Mouse (Mus musculus): ENCODE data around the gene Mid1.
"Not testable (repeated sequence)": the region's sequence is repeated elsewhere in the genome, so short reads cannot be mapped to it uniquely, and the experiment has no call there.

The Mid1 gene

DNA sequence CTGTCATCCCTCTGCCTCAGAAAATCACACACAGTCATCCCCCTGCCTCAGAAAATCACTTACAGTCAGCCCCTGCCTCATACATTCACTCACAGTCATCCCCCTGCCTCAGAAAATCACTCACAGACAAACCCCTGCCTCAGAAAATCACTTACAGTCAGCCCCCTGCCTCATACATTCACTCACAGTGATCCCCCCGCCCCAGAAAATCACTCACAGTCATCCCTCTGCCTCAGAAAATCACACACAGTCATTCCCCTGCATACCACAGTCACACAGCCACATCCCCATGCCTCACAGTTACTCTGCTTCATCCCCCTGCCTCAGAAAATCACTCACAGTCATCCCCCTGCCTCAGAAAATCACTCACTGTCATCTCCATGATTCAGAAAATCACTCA, 318.5 kb downstream of the Mid1 start:
- not testable (repeated sequence) for DNase-seq

DNA sequence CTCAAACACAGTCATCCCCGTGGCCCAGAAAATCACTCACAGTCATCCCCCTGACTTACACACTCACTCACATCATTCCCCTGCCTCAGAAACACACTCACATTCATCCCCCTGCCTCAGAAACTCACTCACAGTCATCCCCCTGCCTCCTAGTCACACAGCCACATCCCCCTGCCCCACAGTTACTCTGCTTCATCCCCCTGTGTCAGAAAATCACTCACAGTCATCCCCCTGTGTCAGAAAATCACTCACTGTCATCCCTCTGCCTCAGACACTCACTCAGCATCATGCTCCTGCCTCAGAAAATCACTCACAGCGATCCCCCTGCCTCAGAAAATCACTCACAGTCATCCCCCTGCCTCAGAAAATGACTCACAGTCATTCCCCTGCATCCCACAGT, 319.2 kb downstream of the Mid1 start:
- DNase-seq, result not testable (repeated sequence)

DNA sequence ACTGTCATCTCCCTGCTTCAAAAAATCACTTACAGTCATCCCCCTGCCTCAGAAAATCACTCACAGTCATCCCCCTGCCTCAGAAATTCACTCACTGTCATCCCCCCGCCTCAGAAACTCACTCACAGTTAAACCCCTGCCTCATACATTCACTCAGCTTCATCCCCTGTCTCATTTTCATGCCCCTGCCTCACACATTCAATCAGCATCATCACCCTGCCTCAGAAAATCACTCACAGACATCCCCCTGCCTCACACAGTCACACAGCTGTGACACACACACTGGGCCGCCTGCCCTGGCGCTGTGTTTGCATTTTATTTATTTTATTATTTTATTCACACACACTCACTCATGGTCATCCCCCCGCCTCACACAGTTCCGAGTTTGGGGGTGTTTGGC, 319.8 kb downstream of the Mid1 start:
- not testable (repeated sequence) for DNase-seq

DNA sequence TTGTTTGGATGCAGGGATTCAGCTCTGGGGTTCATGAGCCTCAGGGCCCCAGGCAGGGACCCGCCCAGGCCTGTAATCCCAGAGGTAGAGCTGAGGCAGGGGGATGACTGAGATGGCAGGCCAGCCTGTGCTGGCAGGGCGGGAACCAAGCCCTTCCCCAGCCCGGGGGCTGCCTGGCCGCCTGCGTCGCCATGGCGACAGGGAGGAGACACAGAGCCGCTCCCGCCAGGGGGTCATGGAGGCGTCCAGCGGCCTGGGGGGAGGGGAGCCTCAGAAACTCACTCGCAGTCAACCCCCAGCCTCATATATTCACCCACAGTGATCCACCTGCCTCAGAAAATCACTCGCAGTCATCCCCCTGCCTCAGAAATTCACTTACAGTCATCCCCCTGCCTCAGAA, 320.2 kb downstream of the Mid1 start:
- DNase-seq, result not testable (repeated sequence)

DNA sequence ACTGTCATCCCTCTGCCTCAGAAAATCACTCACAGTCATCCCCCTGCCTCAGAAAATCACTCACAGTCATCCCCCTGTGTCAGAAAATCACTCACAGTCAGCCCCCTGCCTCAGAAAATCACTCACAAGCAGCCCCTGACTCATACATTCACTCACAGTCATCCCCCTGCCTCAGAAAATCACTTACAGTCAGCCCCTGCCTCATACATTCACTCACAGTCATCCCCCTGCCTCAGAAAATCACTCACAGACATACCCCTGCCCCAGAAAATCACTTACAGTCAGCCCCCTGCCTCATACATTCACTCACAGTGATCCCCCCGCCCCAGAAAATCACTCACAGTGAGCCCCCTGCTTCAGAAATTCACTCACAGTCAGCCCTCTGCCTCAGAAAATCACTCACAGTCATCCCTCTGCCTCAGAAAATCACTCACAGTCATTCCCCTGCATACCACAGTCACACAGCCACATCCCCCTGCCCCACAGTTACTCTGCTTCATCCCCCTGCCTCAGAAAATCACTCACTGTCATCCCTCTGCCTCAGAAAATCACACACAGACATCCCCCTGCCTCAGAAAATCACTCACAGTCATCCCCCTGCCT, 320.8 kb downstream of the Mid1 start:
- DNase-seq, result not testable (repeated sequence)

DNA sequence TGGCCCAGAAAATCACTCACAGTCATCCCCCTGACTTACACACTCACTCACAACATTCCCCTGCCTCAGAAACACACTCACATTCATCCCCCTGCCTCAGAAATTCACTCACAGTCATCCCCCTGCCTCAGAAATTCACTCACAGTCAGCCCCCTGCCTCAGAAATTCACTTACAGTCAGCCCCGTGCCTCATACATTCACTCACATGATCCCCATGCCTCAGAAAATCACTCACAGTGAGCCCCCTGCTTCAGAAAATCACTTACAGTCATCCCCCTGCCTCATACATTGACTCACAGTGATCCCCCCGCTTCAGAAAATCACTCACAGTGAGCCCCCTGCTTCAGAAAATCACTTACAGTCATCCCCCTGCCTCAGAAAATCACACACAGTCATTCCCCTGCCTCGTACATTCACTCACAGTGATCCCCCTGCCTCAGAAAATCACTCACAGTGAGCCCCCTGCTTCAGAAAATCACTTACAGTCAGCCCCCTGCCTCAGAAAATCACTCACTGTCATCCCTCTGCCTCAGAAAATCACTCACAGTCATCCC, 321.8 kb downstream of the Mid1 start:
- not testable (repeated sequence) for DNase-seq

DNA sequence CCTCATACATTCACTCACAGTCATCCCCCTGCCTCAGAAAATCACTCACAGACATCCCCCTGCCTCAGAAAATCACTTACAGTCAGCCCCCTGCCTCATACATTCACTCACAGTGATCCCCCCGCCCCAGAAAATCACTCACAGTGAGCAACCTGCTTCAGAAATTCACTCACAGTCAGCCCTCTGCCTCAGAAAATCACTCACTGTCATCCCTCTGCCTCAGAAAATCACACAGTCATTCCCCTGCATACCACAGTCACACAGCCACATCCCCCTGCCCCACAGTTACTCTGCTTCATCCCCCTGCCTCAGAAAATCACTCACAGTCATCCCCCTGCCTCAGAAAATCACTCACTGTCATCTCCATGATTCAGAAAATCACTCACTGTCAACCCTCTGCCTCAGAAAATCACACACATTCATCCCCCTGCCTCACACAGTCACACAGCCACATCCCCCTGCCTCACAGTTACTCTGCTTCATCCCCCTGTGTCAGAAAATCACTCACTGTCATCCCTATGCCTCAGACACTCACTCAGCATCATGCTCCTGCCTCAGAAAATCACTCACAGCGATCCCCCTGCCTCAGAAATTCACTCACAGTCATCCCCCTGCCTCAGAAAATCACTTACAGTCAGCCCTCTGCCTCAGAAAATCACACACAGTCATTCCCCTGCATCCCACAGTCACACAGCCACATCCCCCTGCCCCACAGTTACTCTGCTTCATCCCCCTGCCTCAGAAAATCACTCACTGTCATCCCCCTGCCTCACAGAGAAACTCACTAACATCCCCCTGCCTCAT, 322.6 kb downstream of the Mid1 start:
- DNase-seq, result not testable (repeated sequence)

DNA sequence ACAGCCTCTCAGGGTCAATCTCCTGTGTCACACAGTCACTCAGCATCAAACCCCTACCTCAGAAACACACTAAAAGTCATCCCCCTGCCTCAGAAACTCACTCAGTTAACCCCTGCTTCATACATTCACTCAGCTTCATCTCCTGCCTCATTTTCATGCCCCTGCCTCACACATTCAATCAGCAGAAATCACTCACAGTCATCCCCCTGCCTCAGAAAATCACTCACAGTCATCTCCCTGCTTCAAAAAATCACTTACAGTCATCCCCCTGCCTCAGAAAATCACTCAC, 323.1 kb downstream of the Mid1 start:
- not testable (repeated sequence) for DNase-seq

DNA sequence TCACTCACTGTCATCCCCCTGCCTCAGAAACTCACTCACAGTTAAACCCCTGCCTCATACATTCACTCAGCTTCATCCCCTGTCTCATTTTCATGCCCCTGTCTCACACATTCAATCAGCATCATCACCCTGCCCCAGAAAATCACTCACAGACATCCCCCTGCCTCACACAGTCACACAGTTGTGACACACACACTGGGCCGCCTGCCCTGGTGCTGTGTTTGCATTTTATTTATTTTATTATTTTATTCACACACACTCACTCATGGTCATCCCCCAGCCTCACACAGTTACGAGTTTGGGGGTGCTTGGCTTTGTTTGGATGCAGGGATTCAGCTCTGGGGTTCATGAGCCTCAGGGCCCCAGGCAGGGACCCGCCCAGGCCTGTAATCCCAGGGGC, 323.6 kb downstream of the Mid1 start:
- not testable (repeated sequence) for DNase-seq

DNA sequence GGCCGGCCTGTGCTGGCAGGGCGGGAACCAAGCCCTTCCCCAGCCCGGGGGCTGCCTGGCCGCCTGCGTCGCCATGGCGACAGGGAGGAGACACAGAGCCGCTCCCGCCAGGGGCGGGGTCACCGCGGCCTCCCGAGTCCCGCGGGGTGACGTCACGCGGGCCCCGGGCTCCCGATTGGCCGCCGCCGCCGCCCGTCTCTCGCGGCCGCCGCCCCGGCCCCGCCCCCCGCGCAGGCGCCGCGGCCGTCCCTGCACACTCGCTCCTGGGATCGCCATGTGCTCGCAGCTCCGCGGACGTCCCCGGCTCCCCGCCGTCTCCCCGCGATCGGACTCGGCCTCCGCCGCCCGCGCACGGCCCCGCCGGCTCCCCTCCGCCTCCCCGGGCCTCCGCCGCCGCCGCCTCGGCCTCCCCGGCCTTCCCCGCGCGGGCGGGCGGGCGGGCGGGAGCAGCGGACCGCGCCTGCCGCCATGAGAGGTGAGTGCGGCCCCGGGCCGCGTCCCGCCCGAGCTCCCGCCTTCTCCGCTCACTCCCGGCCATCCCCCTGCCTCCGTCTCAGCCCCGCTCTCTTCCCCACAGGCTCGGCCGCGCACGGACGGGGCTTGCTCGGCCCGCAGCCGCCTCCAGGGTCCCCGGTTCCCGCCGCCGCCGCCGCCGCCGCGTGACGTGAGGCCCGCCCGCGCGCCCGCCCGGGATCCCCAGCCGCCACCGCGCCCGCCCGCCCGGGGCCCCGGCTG, 324.2 kb downstream of the Mid1 start, which contains the start of gene Gm21887:
TSS of gene Gm21887 (plus strand) at position 644 of the 735 bp plus-strand sequence.
- DNase-seq, result peak; percentile 97

DNA sequence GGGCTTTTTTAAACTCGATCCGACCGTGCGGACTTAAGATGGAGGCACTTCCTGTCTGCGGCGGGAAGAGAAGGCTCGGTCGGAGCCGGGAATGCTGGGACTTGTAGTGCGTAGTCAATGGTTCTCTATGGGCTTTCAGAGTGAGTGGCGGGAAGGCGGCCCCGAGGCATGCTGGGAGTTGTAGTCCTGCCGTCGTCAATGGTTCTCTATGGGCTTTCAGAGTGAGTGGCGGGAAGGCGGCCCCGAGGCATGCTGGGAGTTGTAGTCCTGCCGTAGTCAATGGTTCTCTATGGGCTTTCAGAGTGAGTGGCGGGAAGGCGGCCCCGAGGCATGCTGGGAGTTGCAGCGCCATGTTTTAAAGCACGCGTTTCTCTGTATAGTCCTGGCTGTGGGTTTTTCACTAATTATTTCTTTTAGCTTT, 324.8 kb downstream of the Mid1 start:
- DNase-seq, result peak; percentile 100

DNA sequence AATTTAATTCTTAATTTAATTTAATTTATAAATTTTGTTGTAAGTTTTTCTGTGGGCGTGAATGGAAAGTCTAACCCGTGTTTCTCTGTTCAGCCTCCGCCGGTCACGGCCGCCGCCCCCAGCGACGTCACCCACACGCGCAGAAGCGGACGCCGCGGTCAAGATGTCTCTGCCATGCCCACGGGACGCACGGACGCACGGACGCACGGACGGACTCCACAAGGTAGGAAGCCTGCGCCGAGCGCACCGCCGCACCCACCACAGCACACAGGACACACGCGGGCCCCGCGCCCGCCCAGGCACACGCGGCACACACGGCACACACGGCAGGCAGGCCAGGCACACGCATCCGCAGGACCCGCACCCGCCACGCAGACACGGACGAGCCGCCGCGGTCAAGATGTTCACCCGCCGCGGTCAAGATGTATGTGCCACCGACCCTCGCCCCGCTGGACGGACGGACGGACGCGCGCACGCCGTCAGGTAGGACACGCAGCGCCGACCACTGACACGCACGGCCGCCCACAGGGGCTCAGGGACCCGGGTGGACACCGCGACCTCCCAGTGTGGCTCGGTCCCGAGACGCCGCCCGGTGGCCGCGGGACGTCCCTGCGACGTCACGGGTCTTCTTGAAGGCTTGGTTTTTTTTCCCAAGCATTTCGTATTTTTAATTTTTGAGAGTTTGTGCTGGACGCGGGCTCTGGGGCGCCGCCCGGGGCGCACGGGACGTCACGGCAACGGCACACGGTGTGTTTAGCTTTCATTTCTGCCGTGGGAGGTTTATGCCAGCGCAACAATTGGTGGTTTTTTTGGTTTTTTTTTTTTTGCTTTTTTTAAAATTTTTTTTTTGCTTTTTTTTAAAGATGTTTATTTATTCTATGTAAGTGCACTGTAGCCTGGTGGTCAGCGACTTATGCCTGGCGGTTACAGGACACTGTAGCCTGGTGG, 325.9 kb downstream of the Mid1 start:
- peak; percentile 82 for DNase-seq

DNA sequence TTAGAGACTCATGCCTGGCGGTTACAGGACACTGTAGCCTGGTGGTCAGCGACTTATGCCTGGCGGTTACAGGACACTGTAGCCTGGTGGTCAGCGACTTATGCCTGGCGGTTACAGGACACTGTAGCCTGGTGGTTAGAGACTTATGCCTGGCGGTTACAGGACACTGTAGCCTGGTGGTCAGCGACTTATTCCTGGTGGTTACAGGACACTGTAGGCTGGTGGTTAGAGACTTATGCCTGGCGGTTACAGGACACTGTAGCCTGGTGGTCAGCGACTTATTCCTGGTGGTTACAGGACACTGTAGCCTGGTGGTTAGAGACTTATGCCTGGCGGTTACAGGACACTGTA, 326.5 kb downstream of the Mid1 start:
- not testable (repeated sequence) for DNase-seq

DNA sequence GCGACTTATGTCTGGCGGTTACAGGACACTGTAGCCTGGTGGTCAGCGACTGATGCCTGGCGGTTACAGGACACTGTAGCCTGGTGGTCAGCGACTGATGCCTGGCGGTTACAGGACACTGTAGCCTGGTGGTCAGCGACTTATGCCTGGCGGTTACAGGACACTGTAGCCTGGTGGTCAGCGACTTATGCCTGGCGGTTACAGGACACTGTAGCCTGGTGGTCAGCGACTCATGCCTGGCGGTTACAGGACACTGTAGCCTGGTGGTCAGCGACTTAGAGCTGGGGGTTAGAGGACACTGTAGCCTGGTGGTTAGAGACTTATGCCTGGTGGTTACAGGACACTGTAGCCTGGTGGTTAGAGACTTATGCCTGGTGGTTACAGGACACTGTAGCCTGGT, 328.4 kb downstream of the Mid1 start:
- not testable (repeated sequence) for DNase-seq

DNA sequence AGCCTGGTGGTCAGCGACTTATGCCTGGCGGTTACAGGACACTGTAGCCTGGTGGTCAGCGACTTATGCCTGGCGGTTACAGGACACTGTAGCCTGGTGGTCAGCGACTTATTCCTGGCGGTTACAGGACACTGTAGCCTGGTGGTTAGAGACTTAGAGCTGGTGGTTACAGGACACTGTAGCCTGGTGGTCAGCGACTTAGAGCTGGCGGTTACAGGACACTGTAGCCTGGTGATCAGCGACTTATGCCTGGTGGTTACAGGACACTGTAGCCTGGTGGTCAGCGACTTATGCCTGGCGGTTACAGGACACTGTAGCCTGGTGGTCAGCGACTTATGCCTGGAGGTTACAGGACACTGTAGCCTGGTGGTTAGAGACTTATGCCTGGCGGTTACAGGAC, 329.0 kb downstream of the Mid1 start:
- not testable (repeated sequence) for DNase-seq

DNA sequence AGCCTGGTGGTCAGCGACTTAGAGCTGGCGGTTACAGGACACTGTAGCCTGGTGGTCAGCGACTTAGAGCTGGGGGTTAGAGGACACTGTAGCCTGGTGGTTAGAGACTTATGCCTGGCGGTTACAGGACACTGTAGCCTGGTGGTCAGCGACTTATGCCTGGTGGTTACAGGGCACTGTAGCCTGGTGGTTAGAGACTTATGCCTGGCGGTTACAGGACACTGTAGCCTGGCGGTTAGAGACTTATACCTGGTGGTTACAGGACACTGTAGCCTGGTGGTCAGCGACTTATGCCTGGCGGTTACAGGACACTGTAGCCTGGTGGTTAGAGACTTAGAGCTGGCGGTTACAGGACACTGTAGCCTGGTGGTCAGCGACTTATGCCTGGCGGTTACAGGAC, 330.9 kb downstream of the Mid1 start:
- DNase-seq, result not testable (repeated sequence)

DNA sequence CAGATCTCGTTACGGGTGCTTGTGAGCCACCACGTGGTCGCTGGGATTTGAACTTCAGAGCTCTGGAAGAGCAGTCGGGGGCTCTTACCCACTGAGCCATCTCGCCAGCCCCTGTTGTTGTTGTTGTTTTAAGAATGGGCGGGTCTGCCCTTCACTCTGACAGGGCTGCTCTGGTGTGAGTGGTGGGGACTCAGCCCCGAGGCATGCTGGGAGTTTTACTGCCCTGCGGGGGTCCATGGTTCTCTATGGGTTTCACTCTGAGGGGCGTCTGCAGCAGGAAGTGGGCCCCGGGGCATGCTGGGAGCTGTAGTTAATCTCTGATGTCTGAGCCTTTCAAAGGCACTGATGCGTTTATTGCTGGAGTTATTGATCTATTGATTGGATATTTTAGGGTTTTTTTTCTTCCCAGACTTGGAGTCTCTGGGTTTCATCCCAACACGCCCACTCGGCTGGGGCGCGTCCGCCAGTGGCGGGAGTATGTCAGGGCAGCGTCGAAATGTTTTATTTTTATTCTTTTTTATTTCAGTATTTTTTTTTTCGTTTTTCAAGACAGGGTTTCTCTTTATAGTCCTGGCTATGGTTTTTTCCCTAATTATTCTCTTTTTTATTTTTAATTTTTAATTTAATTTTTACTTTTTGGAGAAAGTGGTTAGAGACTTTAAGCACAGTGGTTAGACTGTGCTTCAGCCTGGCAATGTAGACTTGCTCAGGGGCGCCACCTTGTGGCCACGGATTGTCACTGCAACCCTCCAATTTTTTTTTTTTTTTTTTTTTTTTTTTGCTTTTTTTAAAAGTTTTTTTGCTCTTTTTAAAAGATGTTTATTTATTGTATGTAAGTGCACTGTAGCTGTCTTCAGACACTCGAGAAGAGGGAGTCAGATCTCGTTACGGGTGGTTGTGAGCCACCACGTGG, 332.6 kb downstream of the Mid1 start:
- peak; percentile 80 for DNase-seq

DNA sequence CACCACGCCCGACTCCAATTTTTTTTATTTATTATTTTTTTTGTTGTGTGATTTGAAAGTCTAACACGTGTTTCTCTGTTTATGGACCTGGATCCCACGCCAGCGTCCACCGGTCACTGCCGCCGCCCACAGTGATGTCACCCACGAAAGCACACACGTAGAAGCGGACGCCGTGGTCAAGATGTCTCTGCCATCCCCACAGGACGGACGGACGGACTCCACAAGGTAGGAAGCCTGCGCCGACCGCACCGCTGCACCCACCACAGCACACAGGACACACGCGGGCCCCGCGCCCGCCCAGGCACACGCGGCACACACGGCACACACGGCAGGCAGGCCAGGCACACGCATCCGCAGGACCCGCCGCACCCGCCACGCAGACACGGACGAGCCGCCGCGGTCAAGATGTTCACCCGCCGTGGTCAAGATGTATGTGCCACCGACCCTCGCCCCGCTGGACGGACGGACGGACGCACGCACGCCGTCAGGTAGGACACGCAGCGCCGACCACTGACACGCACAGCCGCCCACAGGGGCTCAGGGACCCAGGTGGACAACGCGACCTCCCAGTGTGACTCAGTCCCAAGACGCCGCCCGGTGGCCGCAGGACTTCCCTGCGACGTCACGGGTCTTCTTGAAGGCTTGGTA, 333.7 kb downstream of the Mid1 start:
- not testable (repeated sequence) for DNase-seq

DNA sequence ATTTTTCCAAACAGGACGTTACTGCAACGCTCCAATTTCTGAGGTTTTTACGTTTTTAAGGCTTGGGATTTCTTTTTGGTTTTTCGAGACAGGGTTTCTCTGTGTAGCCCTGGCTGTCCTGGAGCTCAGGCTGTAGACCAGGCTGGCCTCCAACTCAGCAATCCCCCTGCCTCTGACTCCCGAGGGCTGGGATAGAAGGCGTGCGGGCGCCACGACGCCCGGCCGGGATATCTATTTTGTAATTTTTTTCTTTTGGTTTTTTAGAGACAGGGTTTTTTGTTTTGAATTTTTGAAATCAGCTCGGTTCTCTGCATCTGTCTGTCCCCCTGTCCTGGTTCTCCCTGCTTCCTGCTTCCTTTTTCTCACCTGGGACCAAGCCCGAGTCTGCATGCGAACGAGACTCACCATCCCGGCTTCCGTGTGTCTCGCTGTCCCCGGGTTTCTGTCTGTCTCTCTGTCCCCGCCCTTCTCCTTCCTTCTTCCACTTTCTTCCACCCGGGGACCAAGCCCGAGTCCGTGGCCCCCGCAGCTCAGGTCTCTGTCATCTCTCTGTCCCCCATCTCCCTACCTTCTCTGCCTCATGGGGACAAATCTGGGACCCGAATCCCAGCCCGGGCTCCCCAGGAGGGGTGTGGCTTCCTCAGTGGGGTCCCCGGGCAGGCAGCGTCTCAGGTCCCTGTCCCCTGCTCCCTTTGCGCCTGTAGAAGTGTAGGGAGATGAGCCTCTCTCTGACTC, 334.4 kb downstream of the Mid1 start:
- DNase-seq, result not testable (repeated sequence)

Measured in kidney, adult 9 months (tissue).